Mouse (Mus musculus) left cerebral cortex, adult 8-10 months (tissue): ENCODE results near the gene Slit3. TPM values are rescaled to one million over a fixed set of nuclear protein-coding genes. Genes with fewer than 3 reads are reported as not detected.

Source experiments
- DNase-seq, 2 experiments: peaks; one replicate each; pipeline ENCODE4 v3.0.0; 2022; ENCODE audit warnings: low spot score in 2 of 2
- total RNA-seq, 4 experiments: library from RNA; stranded (reverse); gene quantifications; 2 replicates each; pipeline ENCODE4 v1.2.4; 2022

Slit3 gene
- total RNA-seq, 4 experiments from 2014 or later: 41.7 to 49.2 (median 48.2) TPM

DNA sequence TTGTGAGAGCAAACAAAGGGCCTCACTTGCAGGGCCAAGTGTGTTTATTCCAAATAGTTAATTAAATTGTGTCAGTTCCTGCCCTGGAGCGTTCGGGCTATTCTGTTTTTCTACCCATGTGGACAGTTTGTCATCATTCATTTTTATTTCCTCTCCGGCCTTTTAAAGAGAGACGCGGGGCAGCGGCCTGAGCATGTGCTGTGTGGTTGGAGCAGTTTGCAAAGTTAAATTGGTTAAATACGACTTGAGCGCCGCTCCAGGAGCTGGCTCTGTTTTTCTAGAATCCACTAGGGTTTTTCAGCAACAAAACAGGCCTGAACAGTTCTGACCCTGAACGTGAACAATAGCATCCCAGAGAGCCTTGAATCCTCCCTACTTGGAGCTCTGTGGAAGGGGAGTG, 152.4 kb downstream of the Slit3 start:
- no peak for DNase-seq

DNA sequence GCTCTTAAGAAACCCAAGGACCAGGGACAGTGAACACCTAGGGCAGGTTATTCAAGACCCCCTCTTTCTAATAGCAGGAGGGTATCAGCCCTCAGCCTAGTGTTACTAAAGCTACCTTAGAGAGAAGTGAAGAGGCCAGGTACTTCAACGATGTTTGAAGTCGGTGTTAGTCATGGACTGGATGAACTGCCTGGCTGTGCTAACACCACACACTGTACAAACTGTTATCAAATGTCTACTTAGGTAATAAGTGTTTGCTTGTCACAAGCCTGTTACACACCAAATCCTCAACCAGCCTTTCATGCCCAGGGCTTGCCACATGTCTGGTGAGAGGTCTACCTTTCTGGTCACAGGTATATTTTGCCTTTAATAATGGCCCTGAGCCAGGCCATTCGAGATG, 153.0 kb downstream of the Slit3 start:
- DNase-seq: no peak

DNA sequence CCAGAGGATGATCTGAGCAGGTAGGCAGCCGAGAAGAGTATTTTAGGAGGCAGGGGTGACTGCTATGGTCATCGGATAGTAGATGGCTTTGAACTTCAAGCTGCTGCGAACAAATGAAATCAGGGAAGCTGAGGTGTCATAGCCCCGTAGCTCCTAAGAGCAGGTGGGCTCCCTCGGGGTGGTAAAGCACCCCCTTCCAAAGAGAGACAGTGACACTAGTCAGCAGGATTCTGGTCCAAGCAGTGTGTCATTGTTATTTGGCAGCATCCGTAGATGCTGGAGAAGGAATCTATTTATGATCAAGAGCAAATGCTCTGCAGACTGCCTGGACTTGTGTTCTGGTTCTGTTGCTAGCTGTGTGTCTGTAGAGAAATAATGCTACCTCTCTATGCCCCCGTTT, 154.3 kb downstream of the Slit3 start:
- DNase-seq: no peak

DNA sequence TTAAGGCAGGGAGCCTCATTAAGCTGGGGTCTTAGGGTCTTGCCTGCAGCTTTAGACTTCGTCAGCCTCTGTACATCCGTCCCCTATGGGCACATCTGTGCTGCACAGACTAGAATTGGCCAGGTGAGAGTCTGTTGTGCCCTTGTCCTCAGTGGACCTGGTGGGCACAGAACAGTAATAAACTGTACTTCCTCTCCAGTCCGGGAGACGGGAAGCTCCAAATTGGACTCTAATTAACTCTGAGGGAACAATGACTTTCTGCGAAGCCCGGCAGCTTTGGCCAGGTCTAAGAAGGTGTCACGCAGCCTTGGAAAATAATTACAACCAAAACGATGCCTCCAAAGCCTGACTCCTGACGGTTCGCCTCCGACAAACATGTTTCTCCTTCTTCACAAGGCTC, 155.0 kb downstream of the Slit3 start:
- DNase-seq: no peak

DNA sequence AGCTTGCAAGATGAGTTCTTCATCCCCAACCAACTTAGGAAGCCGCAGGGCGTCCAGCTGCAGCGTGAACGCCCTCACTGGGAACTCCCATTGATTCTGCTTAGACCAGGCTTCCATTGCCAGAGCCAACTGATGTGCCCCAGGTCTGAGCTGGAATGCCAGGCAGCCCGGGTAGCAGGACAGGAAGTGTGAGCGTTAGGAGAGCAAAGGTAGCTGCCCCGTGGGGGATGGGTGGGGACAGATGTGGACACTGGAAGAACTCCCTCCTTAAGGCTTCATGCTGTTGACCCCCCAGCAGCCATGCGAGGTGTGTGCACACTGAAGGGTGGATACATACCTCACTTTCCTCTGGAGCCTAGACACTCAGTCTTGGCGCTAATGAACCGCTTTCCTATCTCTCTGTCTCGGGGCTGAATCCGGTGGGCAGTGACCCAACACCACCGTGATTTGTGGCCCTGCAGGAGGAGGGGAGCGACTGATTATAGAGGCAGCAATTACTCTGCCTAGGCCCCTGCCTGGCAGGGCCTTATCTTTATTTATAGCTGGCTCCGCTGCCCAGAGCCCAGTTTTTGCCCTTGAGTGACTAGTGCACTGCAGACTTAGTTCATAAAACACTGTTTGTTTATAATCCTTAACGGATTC, 157.2 kb downstream of the Slit3 start:
- DNase-seq: no peak

DNA sequence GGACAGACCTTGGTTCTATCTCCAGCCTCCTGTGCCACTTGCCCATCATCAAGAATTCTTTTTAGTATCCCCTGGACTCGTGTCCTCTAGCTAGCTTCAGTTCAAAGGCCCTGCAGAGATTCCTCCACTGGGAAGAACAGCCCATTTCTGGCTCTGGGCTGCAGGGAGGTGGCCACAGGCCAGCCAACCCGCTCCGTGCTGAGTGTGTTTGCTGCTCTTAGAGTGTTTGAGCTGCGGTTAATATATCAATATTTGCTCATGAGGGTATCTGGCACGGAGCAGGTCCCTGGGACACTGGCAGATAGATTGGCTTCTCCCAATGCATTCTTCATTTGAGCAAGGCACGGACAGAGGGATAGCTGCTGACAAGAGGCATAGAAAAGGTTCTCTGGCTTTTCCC, 159.8 kb downstream of the Slit3 start:
- DNase-seq: no peak

DNA sequence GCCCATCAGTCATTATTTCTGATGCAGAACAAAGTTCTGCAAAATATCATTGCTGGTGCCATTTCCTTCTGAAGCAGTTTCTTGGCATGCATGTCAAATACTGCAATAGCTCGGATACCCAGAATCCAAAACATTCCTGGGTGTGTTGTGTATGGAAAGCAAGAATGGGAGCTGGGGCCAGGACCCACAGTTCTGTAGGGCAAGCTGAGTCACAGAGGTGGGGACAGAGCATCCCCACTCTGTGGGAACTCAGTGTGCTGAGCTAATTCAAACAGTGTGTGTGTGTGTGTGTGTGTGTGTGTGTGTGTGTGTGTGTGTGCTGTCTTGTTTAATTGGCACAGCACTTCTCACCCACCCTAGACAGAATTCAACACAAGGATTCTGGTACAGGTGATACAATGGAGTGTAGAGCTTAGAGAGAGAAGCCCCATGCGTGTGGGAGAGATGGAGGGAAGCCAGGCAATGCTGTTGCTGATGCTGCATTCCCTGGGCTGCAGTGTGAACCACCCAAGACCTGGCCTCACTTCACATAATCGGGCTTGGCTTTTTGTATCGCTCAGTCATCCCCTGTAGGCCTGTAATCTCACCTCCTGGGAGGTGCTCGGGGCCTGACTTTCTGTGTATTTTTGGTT, 161.1 kb downstream of the Slit3 start:
- DNase-seq: no peak

DNA sequence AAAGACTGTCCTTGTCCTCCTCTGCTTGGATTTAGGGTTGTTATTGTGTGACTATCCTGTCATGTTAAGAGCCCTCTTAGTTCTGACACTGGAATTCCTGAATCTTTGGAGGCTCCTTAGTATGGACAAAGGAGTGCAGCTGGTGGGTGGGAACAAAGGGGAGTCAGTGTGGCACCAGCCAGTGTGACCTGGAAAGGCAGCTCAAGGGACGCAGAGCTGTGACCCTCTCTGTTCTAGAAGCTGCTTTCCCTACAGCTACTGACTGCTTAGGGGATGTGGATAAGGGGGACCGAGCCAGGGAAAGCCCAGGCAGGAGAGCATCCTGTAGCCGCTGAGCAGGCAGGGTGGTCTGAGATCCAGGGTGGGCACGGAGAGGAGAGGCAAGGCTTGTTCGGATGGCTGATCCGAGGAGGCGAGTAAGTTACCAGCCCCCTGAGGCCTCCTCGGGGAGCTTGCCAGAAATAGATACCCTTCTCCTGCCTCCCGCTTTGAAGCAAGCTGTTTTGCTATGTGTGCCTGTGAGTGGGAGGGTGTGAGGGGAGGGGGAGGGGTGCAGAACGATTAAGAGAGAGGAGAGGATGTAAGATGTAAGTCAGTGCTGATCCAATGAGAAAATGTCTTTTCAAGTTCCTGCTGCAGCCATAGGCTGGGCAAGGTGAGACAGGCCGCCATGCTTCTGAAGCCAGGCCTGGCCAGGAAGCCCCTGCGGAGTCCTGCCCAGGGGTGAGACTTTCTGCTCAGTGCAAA, 162.0 kb downstream of the Slit3 start:
- DNase-seq: peak; percentile 30 to 65

DNA sequence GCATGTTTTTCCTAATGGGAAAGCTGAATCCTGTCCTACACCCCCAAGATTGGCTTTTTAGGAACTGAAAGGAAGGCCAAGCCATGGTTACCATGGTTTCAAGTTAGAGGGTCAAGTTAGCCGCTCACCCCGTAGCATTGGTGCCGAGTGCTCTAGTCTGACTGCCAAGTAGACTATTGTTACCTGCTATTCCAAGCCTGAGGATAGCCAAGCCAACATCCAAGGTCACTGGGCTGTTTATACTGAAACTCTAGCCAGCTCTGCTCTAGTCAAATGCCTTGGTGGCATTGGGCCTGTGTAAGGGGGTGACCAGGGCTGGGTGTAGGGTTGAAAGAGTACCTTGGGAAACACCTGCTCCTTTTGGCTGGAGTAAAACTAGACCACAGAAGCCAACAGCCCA, 162.7 kb downstream of the Slit3 start:
- DNase-seq: no peak

DNA sequence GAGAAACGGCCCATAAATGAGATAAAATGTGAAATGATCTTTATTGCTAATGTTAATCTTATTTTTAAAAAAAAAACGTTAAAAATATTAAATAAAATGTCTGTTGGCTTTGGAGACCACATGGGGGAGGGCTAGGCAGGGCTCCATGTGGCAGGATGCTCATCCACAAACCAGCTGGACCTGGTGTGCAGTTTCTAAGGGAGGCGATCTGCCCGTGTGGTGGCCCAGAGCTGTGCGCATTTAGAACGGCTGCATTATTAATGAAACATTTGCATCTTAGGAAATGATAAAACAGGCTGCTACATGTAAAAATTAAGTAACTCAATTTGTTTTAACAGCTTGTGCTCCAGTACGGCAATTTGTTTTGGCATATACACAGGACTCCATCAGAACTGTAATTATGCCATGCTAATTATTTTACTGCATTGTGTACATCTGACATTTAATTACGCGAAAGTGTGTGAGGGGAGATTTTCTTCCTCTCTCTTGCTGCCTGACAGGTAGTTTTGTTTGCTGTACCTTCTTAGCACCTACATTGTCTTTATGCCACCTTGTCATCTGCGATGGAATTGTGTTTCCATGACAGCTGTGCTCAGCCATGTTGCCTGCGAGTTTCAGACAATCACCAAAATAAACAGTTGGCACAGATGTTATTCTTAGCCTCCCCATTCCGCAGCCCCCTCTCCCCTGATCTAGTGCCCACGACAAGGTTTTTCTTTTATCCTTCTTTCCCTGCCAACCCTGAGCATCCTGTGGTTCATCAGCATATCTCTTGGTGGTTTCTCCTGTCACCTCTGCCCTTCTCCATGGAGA, 165.8 kb downstream of the Slit3 start:
- DNase-seq: no peak

DNA sequence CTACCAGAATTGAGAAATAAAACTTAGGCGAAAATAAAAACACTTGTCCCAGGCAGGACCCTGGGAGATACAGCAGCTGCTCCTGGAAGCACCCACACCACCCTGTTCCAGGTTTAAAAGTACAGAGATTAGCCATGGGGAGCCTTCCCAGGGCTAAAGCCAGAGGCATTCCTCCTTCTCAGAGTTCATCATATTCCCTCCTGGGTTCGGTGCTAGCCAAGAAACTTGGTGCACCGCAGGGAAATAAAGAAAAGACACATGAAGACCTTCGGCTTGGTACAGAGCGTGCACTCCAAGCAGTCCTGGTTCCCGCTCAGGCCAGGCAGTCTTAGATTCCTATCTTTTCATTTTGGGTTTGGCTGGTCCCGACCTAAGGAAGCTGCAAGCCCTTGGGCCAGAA, 167.0 kb downstream of the Slit3 start:
- no peak for DNase-seq

DNA sequence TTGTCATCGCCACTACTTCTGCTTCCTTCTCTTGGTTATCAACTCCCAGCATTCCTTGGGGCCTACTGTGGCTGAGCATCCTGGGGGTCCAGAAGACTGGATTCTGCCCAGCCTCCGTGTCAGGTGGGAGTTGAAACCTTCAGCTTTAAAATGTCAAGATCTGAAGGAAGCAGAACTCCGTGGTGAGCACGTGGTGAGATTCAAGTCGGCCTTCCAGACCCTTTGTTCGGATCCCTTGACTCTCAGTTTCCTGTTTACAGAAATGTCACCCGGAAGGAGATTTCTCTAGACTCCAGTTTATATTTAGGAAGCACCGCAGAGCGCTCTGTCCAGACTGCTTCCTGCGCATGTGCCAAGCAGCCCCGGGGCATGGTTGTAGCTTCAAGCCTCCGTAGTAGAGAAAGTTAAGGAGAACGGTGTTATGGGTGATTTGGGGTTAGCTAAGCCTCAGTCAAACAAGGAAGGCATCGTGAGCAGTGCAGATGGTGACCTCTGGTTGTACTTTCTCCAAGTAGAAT, 167.8 kb downstream of the Slit3 start:
- no peak for DNase-seq

DNA sequence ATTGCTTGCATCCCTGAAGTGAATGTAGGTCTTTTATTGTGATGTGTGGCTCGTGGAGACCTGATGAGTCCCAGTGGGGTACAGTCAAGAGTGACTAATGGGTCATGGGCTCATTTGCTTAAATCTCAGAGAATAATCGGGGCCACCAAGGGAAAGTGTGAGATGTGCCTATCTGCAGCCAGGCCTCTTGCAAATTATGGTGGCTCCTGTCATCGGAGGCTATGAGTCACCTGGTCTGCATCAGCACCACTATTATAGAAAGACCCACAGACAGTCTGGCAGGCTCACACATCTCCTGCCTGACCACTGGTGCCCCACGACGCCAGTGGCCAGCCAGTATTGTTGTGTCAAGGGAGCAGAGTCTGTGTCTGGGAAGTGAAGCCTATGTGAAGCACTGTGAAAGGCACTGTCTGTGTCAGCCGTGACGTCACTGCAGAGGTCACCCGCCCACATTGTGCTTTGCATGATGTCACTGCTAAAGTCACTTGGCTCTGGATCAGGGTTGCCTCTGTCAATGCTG, 171.3 kb downstream of the Slit3 start:
- no peak for DNase-seq

DNA sequence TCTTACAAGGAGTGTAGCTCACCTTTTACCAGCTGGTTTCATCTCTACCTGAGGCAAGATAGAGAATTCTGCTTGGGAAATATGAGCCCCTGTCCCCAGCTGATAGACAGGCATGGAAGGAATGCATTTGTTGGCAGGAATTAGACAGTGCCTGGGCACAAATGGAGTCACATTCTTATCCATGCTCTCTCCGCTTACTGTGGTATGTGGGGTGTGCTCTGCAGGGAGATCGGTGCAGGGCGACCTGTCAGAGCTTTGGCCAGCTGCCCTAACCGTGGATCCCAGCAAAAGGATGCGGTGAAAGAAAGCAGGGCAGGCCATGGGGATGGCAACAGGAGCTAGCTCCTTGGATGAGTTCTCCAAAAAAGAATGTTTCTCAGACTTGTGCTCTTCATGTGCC, 172.2 kb downstream of the Slit3 start:
- no peak for DNase-seq

DNA sequence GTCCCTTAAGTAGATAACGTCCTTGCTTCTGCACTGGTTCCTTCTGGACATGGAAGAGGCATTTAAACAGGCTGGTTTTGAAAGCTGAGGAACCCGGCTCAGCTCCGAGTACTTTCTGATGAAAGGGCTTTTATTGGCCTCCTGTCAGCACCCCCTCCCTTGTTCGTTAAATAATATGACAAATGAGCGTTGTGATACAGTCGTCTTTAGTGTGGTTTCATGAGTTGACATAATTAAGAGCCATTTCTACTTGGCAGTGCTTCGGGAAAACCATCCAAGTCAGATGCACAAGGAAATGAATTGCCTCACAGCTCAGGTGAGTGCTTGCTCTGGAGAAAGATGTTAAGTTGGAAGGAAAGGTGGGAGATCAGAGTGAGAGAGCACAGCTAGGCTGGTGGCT, 173.6 kb downstream of the Slit3 start:
- DNase-seq: no peak

DNA sequence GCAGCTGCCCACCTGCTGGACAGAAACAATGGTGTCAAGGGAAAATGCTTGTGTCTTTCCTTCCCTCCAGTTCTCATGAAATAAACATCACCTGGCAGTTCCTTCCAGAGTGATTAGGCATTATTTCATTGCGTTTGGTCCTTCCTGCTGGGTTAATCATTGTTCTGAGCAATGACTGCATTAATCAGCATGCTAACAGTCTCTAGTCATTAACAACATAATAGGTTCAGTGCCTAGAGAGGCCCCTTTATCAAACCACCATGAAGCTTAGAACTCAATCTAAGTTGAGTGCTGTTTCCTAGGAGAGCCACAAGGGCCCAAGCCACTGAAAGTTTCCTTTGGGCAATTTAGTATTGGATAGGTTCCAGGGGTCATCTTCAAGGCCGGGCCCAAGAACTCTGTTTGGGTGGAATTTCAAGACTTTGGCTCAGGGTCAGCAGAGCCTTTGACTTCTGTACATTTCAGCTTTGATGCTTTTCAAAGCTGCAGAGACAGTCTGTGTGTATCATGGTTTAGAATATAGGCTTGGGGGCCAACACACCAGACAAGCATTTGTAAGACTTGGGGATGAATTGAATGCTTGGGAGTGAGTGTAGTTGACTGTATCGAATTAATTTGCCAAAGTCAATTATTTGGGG, 174.3 kb downstream of the Slit3 start:
- DNase-seq: no peak

DNA sequence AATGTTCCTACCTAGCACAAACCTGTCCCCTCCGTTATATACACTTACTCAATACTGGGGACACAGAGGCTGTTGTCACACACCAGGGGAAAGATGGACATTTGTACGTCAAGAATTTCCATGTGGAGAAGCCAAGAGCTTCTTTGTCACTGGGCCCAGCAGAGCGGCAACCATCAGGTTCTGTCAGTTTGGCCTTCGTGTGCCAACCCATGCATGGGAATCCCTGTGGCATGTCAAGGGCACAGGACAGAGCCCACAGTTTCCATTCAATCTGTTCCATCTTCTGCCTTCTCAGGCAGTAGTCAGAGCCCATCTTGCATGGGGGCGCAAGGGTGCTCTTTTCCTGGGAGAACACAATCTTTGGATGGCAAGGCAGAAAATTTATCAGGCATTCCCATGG, 175.8 kb downstream of the Slit3 start:
- no peak for DNase-seq

DNA sequence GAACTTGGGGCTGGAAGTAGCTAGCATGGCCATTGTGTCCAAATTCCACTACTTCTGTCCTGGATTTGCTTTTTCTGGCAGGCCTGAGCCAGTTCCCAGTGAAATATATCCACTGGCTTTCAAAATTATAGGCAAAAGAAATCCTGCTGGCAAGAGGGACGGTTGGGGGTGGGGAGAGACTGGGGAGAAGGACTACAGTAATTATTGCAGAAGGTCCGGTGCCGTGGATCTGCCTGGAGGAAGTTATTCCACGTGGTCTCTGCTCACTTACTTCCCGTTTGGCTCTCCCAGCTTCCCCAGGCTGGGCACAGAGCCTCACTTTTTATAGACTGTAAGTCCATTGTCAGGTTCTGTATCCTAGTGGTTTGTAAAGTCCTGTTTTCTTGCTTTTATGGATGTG, 176.3 kb downstream of the Slit3 start:
- DNase-seq: no peak

DNA sequence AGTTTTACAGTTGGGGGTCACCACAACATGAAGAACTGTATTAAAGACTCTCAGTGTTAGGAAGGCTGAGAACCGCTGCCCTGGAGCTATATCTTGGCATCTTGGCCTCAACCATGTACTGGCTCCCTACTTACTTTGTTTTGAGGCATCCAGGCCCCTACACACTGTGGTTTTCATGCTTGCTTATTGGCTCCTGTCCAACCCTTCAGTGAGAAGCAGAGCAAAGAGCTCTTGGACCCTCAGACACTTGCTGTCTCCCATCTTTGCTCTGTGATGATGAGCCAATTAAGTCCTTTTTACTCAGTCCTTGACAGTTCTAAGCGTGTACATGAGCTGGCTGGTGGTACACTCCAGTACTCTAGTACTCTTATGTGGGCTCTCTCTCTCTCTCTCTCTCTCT, 177.5 kb downstream of the Slit3 start:
- DNase-seq: no peak

DNA sequence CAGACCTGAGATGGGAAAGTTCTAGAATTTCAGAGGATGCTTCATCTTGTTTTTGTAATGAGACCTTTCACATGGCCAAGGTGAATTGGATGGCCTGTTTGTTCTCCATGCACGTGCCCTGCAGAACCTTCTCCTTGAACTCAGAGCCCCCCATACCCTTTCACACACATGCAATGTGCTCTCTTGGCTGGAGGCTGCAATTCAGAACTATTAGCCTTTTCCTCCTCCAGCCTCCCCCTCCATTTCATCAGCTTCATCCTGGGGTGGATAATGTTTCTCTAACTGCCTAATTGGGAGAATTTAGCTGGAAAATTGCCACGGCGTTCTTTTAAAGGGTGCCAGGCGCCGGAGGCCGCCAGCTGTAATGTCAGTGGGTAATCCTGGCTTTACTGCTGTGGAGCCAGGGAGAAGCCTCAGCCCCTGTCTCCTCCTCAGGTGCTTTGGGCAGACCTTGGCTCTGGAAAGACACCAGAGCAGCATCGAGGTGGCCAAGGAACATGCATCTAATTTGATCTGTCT, 178.9 kb downstream of the Slit3 start:
- no peak for DNase-seq

DNA sequence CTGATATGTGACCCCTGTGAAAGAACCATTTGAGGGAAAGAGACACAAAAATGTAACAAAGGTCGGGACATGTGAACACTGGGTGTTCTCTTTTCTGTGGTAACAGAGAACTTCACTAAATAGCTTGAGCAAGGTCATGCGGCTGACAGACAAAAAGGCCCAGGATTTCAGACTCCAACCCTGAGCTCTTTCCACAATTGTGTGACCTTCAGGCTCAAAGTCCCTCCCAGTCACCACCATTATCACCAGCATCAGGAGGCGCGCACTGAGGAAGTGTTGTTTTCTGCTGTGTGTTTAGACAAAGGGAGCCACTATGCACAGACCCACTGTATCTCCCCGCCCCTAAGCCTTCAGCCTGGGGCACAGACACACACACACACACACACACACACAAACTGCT, 181.2 kb downstream of the Slit3 start:
- no peak for DNase-seq
